Mouse (Mus musculus) adrenal gland, adult 10 weeks (tissue): ENCODE measurements around the gene Olfr550. TPM values are rescaled to one million over a fixed set of nuclear protein-coding genes. Genes with fewer than 3 reads are reported as not detected.

Source experiments
- polyA plus RNA-seq: library from polyadenylated mRNA; stranded (reverse); fragments of 350-450 nt; fragmentation: Illumina TruSeq; extraction: RNeasy Lipid Tissue Mini Kit (QIAGEN cat#74804); gene quantifications from one replicate; pipeline ENCODE4 v1.2.3, GENCODE M21; 2014; ENCODE audit warnings: low read depth, low replicate concordance

Olfr550 gene
- polyA plus RNA-seq = not detected

GRCm38 (mm10) chr7:102571142-102571541, at the start of gene Olfr550:
Olfr550 (plus strand) TSS chr7:102571442.

GRCm38 (mm10) chr7:102534449-102534848, 36.8 kb upstream of the Olfr550 start, which contains the start of gene Olfr547:
Olfr547 (plus strand) TSS chr7:102534749.

GRCm38 (mm10) chr7:102540596-102540995, 30.6 kb upstream of the Olfr550 start, which contains the start of gene Olfr548-ps1:
Olfr548-ps1 (plus strand) TSS chr7:102540896.

GRCm38 (mm10) chr7:102549570-102549969, 21.7 kb upstream of the Olfr550 start, which contains the start of gene Olfr549:
Olfr549 (plus strand) TSS chr7:102549870.

GRCm38 (mm10) chr7:102564999-102565997, 5.9 kb upstream of the Olfr550 start, which contains the start of gene Trim21:
Trim21 (minus strand) TSS chr7:102565486.

GRCm38 (mm10) chr7:102591786-102592185, 20.5 kb downstream of the Olfr550 start, which contains the start of gene Olfr551:
Olfr551 (minus strand) TSS chr7:102591886.

GRCm38 (mm10) chr7:102597378-102598031, 26.3 kb downstream of the Olfr550 start, which contains the start of gene Olfr552:
Olfr552 (plus strand) TSS chr7:102597770.

GRCm38 (mm10) chr7:102618118-102618517, 46.9 kb downstream of the Olfr550 start, which contains the start of gene Olfr553:
Olfr553 (minus strand) TSS chr7:102618218.

Other genes with a start within 250 kb of the Olfr550 start
- 47.2 TPM for gene Rrm1, start 129.7 kb upstream of the Olfr550 start, polyA plus RNA-seq
- not detected for gene Olfr543, start 89.8 kb upstream of the Olfr550 start, polyA plus RNA-seq
- not detected for gene Olfr544, start 83.1 kb upstream of the Olfr550 start, polyA plus RNA-seq
- not detected for gene Olfr545, start 71.9 kb upstream of the Olfr550 start, polyA plus RNA-seq
- not detected for gene Olfr547, start 36.7 kb upstream of the Olfr550 start, polyA plus RNA-seq
- not detected for gene Olfr548-ps1, start 30.5 kb upstream of the Olfr550 start, polyA plus RNA-seq
- gene Olfr549, start 21.6 kb upstream of the Olfr550 start, polyA plus RNA-seq = not detected
- 17.0 TPM for gene Trim21, start 6.0 kb upstream of the Olfr550 start, polyA plus RNA-seq
- gene Olfr551, start 20.4 kb downstream of the Olfr550 start, polyA plus RNA-seq = not detected
- not detected for gene Olfr552, start 26.3 kb downstream of the Olfr550 start, polyA plus RNA-seq
- not detected for gene Olfr553, start 46.8 kb downstream of the Olfr550 start, polyA plus RNA-seq
- gene Olfr554, start 67.0 kb downstream of the Olfr550 start, polyA plus RNA-seq = not detected
- gene Olfr555, start 87.4 kb downstream of the Olfr550 start, polyA plus RNA-seq = not detected
- gene Olfr556, start 93.5 kb downstream of the Olfr550 start, polyA plus RNA-seq = not detected
- 8.5 TPM for gene Trim68, start 115.9 kb downstream of the Olfr550 start, polyA plus RNA-seq
- not detected for gene Olfr557, start 124.5 kb downstream of the Olfr550 start, polyA plus RNA-seq
- 2.6 TPM for gene Olfr558, start 130.8 kb downstream of the Olfr550 start, polyA plus RNA-seq
- not detected for gene Olfr33, start 147.6 kb downstream of the Olfr550 start, polyA plus RNA-seq
- gene Olfr559, start 156.0 kb downstream of the Olfr550 start, polyA plus RNA-seq = not detected
- gene Olfr560, start 187.9 kb downstream of the Olfr550 start, polyA plus RNA-seq = not detected
- gene Olfr78, start 188.0 kb downstream of the Olfr550 start, polyA plus RNA-seq = 0.52 TPM
- not detected for gene Olfr561, start 199.8 kb downstream of the Olfr550 start, polyA plus RNA-seq
- gene Olfr564, start 232.0 kb downstream of the Olfr550 start, polyA plus RNA-seq = not detected